In genomic region chr4:44246285-44246684, GRCm38 (mm10) we compare ENCODE assay signal across 17 mouse cellular contexts. TPM values are rescaled to one million over a fixed set of nuclear protein-coding genes. Genes with fewer than 3 reads are reported as not detected.
DNase-seq lines count a peak whose midpoint lies in the region; ATAC-seq and TF ChIP-seq lines count a peak whose summit lies in the region.
"Had no signal": no experiment of that assay in that cellular context is flagged by ENCODE, and none has a peak within 500 bp of the region (broad histone marks: within the 10 kb centered on the region; RNA-seq: fewer than 3 reads in every experiment).

No protein-coding gene starts in this region.

- no peak overlapping the region for H3K27ac ChIP-seq in kidney, postnatal 0 days
- peak overlapping the region; percentile 89; the same call in 1 of the 2 replicates for H3K27ac ChIP-seq in midbrain, embryonic 12.5 days (replicated peaks)
- H3K27ac ChIP-seq in midbrain, embryonic 11.5 days (ENCODE audit: low read depth, low read length), result no peak overlapping the region
- peak overlapping the region; percentile 20; the same call in 1 of the 2 replicates for H3K27ac ChIP-seq in liver, embryonic 15.5 days (replicated peaks)
- H3K27ac ChIP-seq in liver, postnatal 0 days (ENCODE audit: low read depth), result peak overlapping the region; percentile 78
- H3K27ac ChIP-seq: gastrocnemius, adult 2 months had no signal

- DNase-seq in kidney, postnatal 0 days (ENCODE audit: low spot score), result no peak
- no peak for DNase-seq in kidney, adult 18-20 months
- no peak for DNase-seq in midbrain, embryonic 11.5 days (ENCODE audit: low spot score, missing footprints)
- peak; percentile 30 for DNase-seq in liver, postnatal 0 days
- DNase-seq in left cerebral cortex, adult 18-20 months (ENCODE audit: low spot score in 2 of 2), result no peak
- DNase-seq: adrenal gland, adult 2 months; adrenal gland, postnatal 36 days; cerebellum, adult 2 months; forebrain, postnatal 0 days; gastrocnemius, adult 2 months; gastrocnemius, postnatal 25 days; heart, postnatal 36 days had no signal

- peak; percentile 22; the same call in 1 of the 2 replicates for TF ChIP-seq EP300 in liver, postnatal 0 days (IDR thresholded peaks at IDR 0.05; ENCODE audit: low read depth)

- no peaks in the 10 kb centered on the region for H3K9me3 ChIP-seq in kidney, postnatal 0 days (replicated peaks; ENCODE audit: low read length)
- no peaks in the 10 kb centered on the region for H3K9me3 ChIP-seq in midbrain, embryonic 12.5 days
- no peaks in the 10 kb centered on the region for H3K9me3 ChIP-seq in midbrain, embryonic 11.5 days (ENCODE audit: control insufficient read depth, low read length)
- H3K9me3 ChIP-seq in liver, embryonic 15.5 days (replicated peaks), result no peaks in the 10 kb centered on the region
- H3K9me3 ChIP-seq in liver, postnatal 0 days (ENCODE audit: low read length), result no peaks in the 10 kb centered on the region
- H3K9me3 ChIP-seq: embryonic facial prominence, embryonic 10.5 days; forebrain, embryonic 13.5 days; heart, embryonic 12.5 days had no signal

- H3K4me1 ChIP-seq in kidney, postnatal 0 days (replicated peaks; ENCODE audit: insufficient read depth, low read length), result 0 out of 2 replicates have a peak, but pooled peaks cover 6% of the 10 kb centered on the region
- peaks cover 30% of the 10 kb centered on the region for H3K4me1 ChIP-seq in midbrain, embryonic 12.5 days
- peaks cover 13% of the 10 kb centered on the region for H3K4me1 ChIP-seq in midbrain, embryonic 11.5 days (ENCODE audit: control insufficient read depth, insufficient read depth, low read length)
- peaks cover 13% of the 10 kb centered on the region for H3K4me1 ChIP-seq in liver, embryonic 15.5 days (replicated peaks)
- peaks cover 6% of the 10 kb centered on the region; the same call in 1 of the 2 replicates for H3K4me1 ChIP-seq in liver, postnatal 0 days (ENCODE audit: insufficient read depth)

- no peak overlapping the region for H3K4me2 ChIP-seq in kidney, postnatal 0 days (ENCODE audit: low read length)
- no peak overlapping the region for H3K4me2 ChIP-seq in midbrain, embryonic 12.5 days (replicated peaks)
- no peak overlapping the region for H3K4me2 ChIP-seq in midbrain, embryonic 11.5 days
- H3K4me2 ChIP-seq in liver, embryonic 15.5 days, result no peak overlapping the region
- H3K4me2 ChIP-seq in liver, postnatal 0 days (ENCODE audit: low read depth, low read length), result no peak overlapping the region

- 83% methylated on average over 4 of the region's 4 CpGs for WGBS in kidney, postnatal 0 days
- WGBS in midbrain, embryonic 12.5 days, result 88% methylated on average over 4 of the region's 4 CpGs
- WGBS in midbrain, embryonic 11.5 days, result 90% methylated on average over 4 of the region's 4 CpGs
- WGBS in liver, embryonic 15.5 days (ENCODE audit: insufficient replicate concordance), result 59% methylated on average over 4 of the region's 4 CpGs
- WGBS in liver, postnatal 0 days (ENCODE audit: insufficient replicate concordance), result 63% methylated on average over 4 of the region's 4 CpGs

- H3K4me3 ChIP-seq in kidney, postnatal 0 days (replicated peaks; ENCODE audit: low read depth, low read length), result no peak overlapping the region
- no peak overlapping the region for H3K4me3 ChIP-seq in midbrain, embryonic 12.5 days
- no peak overlapping the region for H3K4me3 ChIP-seq in midbrain, embryonic 11.5 days (ENCODE audit: low read depth, low read length)
- H3K4me3 ChIP-seq in liver, embryonic 15.5 days (replicated peaks), result no peak overlapping the region
- H3K4me3 ChIP-seq in liver, postnatal 0 days (ENCODE audit: low read depth, low read length), result no peak overlapping the region
- H3K4me3 ChIP-seq: gastrocnemius, adult 2 months; heart, embryonic 12.5 days had no signal

- H3K9ac ChIP-seq in kidney, postnatal 0 days (ENCODE audit: low read depth, low read length), result no peak overlapping the region
- H3K9ac ChIP-seq in midbrain, embryonic 12.5 days (replicated peaks), result no peak overlapping the region
- no peak overlapping the region for H3K9ac ChIP-seq in midbrain, embryonic 11.5 days (ENCODE audit: low read length)
- H3K9ac ChIP-seq in liver, embryonic 15.5 days, result no peak overlapping the region
- no peak overlapping the region for H3K9ac ChIP-seq in liver, postnatal 0 days (replicated peaks)
- H3K9ac ChIP-seq: heart, embryonic 12.5 days had no signal

- ATAC-seq in kidney, postnatal 0 days (replicated peaks; ENCODE audit: low FRiP score, low read depth), result 0 out of 2 replicates have a peak, but pooled peaks have one; percentile 13
- no peak for ATAC-seq in midbrain, embryonic 12.5 days (ENCODE audit: low FRiP score, low read depth)
- no peak for ATAC-seq in midbrain, embryonic 11.5 days (ENCODE audit: low FRiP score)
- peak; percentile 67 for ATAC-seq in liver, embryonic 15.5 days (ENCODE audit: insufficient read depth)
- peak; percentile 94 for ATAC-seq in liver, postnatal 0 days

- H3K27me3 ChIP-seq in kidney, postnatal 0 days (ENCODE audit: insufficient read depth, low read length), result no peaks in the 10 kb centered on the region
- no peaks in the 10 kb centered on the region for H3K27me3 ChIP-seq in midbrain, embryonic 12.5 days
- H3K27me3 ChIP-seq in midbrain, embryonic 11.5 days (ENCODE audit: control insufficient read depth, insufficient read depth, low read length), result no peaks in the 10 kb centered on the region
- H3K27me3 ChIP-seq in liver, embryonic 15.5 days, result peaks cover 36% of the 10 kb centered on the region
- H3K27me3 ChIP-seq in liver, postnatal 0 days (ENCODE audit: insufficient read depth, low read length), result no peaks in the 10 kb centered on the region
- H3K27me3 ChIP-seq: forebrain, embryonic 13.5 days had no signal

- TF ChIP-seq CTCF in kidney, postnatal 0 days (IDR thresholded peaks at IDR 0.05; ENCODE audit: low read depth), result no peak
- TF ChIP-seq CTCF in liver, postnatal 0 days (IDR thresholded peaks at IDR 0.05; ENCODE audit: low read depth), result no peak

- no peaks in the 10 kb centered on the region for H3K36me3 ChIP-seq in kidney, postnatal 0 days (ENCODE audit: insufficient read depth, low read length)
- H3K36me3 ChIP-seq in midbrain, embryonic 12.5 days, result no peaks in the 10 kb centered on the region
- H3K36me3 ChIP-seq in midbrain, embryonic 11.5 days (ENCODE audit: control insufficient read depth, insufficient read depth, low read length), result no peaks in the 10 kb centered on the region
- H3K36me3 ChIP-seq in liver, embryonic 15.5 days (replicated peaks), result no peaks in the 10 kb centered on the region
- H3K36me3 ChIP-seq in liver, postnatal 0 days (replicated peaks; ENCODE audit: insufficient read depth, low read length), result no peaks in the 10 kb centered on the region
- H3K36me3 ChIP-seq: embryonic facial prominence, embryonic 10.5 days; heart, embryonic 12.5 days had no signal

RNA-seq across cellular contexts. Expression of gene Rnf38, which starts 12.7 kb away (rescaled TPM):
- polyA plus RNA-seq in kidney, postnatal 0 days (2015; fragmentation: Nextera tagmentation; extraction: Ambion mirVana), result 13.6 and 14.0 TPM in 2 replicates
- polyA plus RNA-seq in midbrain, embryonic 12.5 days (2016; fragmentation: Nextera tagmentation; extraction: Ambion mirVana), result 58.6 and 62.4 TPM in 2 replicates
- 52.4 and 56.6 TPM in 2 replicates for polyA plus RNA-seq in midbrain, embryonic 11.5 days (2014; fragmentation: Nextera tagmentation; extraction: Ambion mirVana)
- 10.5 and 11.0 TPM in 2 replicates for polyA plus RNA-seq in liver, embryonic 15.5 days (2015; fragmentation: Nextera tagmentation; extraction: Ambion mirVana)
- 5.6 and 5.9 TPM in 2 replicates for polyA plus RNA-seq in liver, postnatal 0 days (2015; fragmentation: Nextera tagmentation; extraction: Ambion mirVana)
- total RNA-seq in left cerebral cortex, adult 18-20 months (2021), result 10 to 100 TPM; 56.1 to 61.6 TPM

RNA-seq across cellular contexts. Expression of gene Melk, which starts 54.4 kb away (rescaled TPM):
- 16.5 and 21.2 TPM in 2 replicates for polyA plus RNA-seq in kidney, postnatal 0 days (2015; fragmentation: Nextera tagmentation; extraction: Ambion mirVana)
- 48.0 and 50.4 TPM in 2 replicates for polyA plus RNA-seq in midbrain, embryonic 12.5 days (2016; fragmentation: Nextera tagmentation; extraction: Ambion mirVana)
- 71.6 and 74.8 TPM in 2 replicates for polyA plus RNA-seq in midbrain, embryonic 11.5 days (2014; fragmentation: Nextera tagmentation; extraction: Ambion mirVana)
- polyA plus RNA-seq in liver, embryonic 15.5 days (2015; fragmentation: Nextera tagmentation; extraction: Ambion mirVana), result 16.7 and 17.1 TPM in 2 replicates
- 6.4 and 7.3 TPM in 2 replicates for polyA plus RNA-seq in liver, postnatal 0 days (2015; fragmentation: Nextera tagmentation; extraction: Ambion mirVana)
- 1 to 10 TPM in 1 of 2 experiments, under 1 TPM in 1; 0.51 to 1.1 TPM for total RNA-seq in left cerebral cortex, adult 18-20 months (2021)
- total RNA-seq: gastrocnemius, adult 2 months had no signal

Comparison
In these comparisons a context has a peak if more than half of its experiments do, and no peak if none do; other contexts are left out.
1. H3K27ac ChIP-seq: peak in midbrain, embryonic 12.5 days (single experiment), liver, embryonic 15.5 days (single experiment) and liver, postnatal 0 days (single experiment); none in kidney, postnatal 0 days (single experiment) and midbrain, embryonic 11.5 days (single experiment).
2. ATAC-seq: peak in kidney, postnatal 0 days (single experiment), liver, embryonic 15.5 days (single experiment) and liver, postnatal 0 days (single experiment); none in midbrain, embryonic 12.5 days (single experiment) and midbrain, embryonic 11.5 days (single experiment).